Mouse (Mus musculus) ES-E14 (cell line): Measurements from ENCODE around the gene Tlr3. TPM values are rescaled to one million over a fixed set of nuclear protein-coding genes. Genes with fewer than 3 reads are reported as not detected.

Source experiments
- DNase-seq: peaks from one replicate; pipeline ENCODE4 v3.0.0-alpha.2; 2013; ENCODE audit warnings: low read depth, low spot score
- H3K27ac ChIP-seq: 2 replicates; pipeline ENCODE4 v1.5.1; 2012; ENCODE audit warnings: low read depth, mild to moderate bottlenecking, low read length, moderate library complexity, mixed read lengths; ENCODE audit not compliant: poor library complexity, insufficient read depth, severe bottlenecking
- H3K36me3 ChIP-seq: 2 replicates; pipeline ENCODE4 v1.6.1; 2012; ENCODE audit warnings: mild to moderate bottlenecking, low read length, moderate library complexity, mixed read lengths; ENCODE audit not compliant: control insufficient read depth, poor library complexity, insufficient read depth, severe bottlenecking
- H3K4me1 ChIP-seq, 2 experiments: fragments of 150-350 bp in 1 of 2; sonication (generic) in 1 of 2; 2 replicates each; pipeline ENCODE4 v1.6.1; 2012; ENCODE audit warnings: low read length in 2 of 2, mild to moderate bottlenecking in 1 of 2, mixed read lengths in 1 of 2; ENCODE audit not compliant: control insufficient read depth in 2 of 2, insufficient read depth in 2 of 2, poor library complexity in 1 of 2
- H3K4me3 ChIP-seq, 2 experiments: fragments of 150-350 bp in 1 of 2; sonication (generic) in 1 of 2; 2 replicates each; pipeline ENCODE4 v1.5.1; 2012; ENCODE audit warnings: low read length in 2 of 2, low read depth in 1 of 2, mild to moderate bottlenecking in 1 of 2, mixed read lengths in 1 of 2; ENCODE audit not compliant: insufficient read depth in 1 of 2, poor library complexity in 1 of 2, severe bottlenecking in 1 of 2
- H3K9ac ChIP-seq: 2 replicates; pipeline ENCODE4 v1.6.1; 2012; ENCODE audit warnings: low read depth, mild to moderate bottlenecking, low read length, mixed read lengths; ENCODE audit not compliant: poor library complexity, insufficient read depth, severe bottlenecking
- H3K9me3 ChIP-seq: fragments of 150-350 bp; sonication (generic); 2 replicates; pipeline ENCODE4 v1.6.1; 2012; ENCODE audit warnings: low read depth, mild to moderate bottlenecking, low read length; ENCODE audit not compliant: control insufficient read depth, insufficient read depth
- CHD2 ChIP-seq: IDR thresholded peaks from 2 replicates; pipeline ENCODE4 v1.6.1; 2014; ENCODE audit warnings: mild to moderate bottlenecking, low read depth, low read length, inconsistent platforms
- HCFC1 ChIP-seq: IDR thresholded peaks from 2 replicates; pipeline ENCODE4 v1.6.1; 2012; ENCODE audit warnings: low read length, inconsistent platforms, borderline replicate concordance; ENCODE audit not compliant: insufficient read depth
- MAFK ChIP-seq: IDR thresholded peaks from 2 replicates; pipeline ENCODE4 v1.6.1; 2014; ENCODE audit warnings: mild to moderate bottlenecking, low read depth, low read length, inconsistent platforms; ENCODE audit not compliant: insufficient read depth
- ZC3H11A ChIP-seq: IDR thresholded peaks from 2 replicates; pipeline ENCODE4 v1.6.1; 2012; ENCODE audit warnings: low read depth, mild to moderate bottlenecking, inconsistent platforms, low read length, borderline replicate concordance
- ZNF384 ChIP-seq: IDR thresholded peaks from 2 replicates; pipeline ENCODE4 v1.6.1; 2012; ENCODE audit warnings: low read depth, low read length, inconsistent platforms
- in situ Hi-C, 2 experiments: fragments of 600-800 bp; cut with MboI; formaldehyde crosslinking; loops; one replicate each; pipeline ENCODE4 v1.15.1; 2025; ENCODE audit warnings: low sequenced_read_pairs in 2 of 2, inconsistent platforms in 1 of 2; ENCODE audit not compliant: unreplicated experiment in 2 of 2
- total RNA-seq: library from RNA; depleted of rRNA; stranded (reverse); fragments of 300-350 nt; gene quantifications from 2 replicates; pipeline ENCODE4 v1.2.3, GENCODE M21; 2012

Gene Tlr3
- total RNA-seq, 1 experiment = 0.58 TPM

- no peak for TF ChIP-seq CHD2
- TF ChIP-seq HCFC1 = no peak
- no peak for TF ChIP-seq ZC3H11A
- TF ChIP-seq ZNF384 = no peak
- TF ChIP-seq MAFK = no peak
- Histone ChIP-seq H3K9me3 (no peaks in the 10 kb centered on the region), H3K9ac (no peak overlapping the region), H3K4me1 (peaks cover 0 to 8% of the 10 kb centered on the region in 2 experiments; a peak in 2 of 4 replicates), H3K36me3 (no peaks in the 10 kb centered on the region), H3K4me3 (peak overlapping the region; percentile 38 to 44; a peak in 3 of 4 replicates), H3K27ac (no peak overlapping the region)
- in situ Hi-C loops = no loop called here
- no peak for DNase-seq
These were observed 29.6 kb downstream of the Tlr3 start for GRCm38 (mm10) chr8:45381075-45381962.

DNA sequence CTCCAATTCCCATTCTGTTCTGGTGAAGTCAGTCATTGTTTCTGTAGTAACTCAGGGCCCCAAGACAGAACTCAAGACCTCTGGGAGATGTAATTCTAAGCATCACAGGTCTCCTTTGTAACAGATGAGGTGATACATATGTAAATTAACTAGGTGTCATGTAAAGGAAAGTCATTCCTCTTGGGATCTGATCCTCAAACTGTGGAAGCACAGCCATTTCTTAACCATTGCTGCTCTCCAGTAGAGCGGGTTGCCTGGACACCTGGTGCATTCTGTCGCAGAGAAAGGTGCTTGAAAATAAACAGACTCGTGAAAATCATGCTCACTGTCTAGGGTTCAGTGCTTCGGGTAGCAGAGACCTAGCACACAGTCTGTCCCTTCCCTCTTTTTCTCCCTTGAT is 30.3 kb downstream of the Tlr3 start:
- Histone ChIP-seq H3K4me3 (no peak overlapping the region; a peak in 1 of 4 replicates), H3K9ac (no peak overlapping the region), H3K36me3 (no peaks in the 10 kb centered on the region), H3K4me1 (peaks cover 0 to 8% of the 10 kb centered on the region in 2 experiments; a peak in 2 of 4 replicates), H3K27ac (no peak overlapping the region), H3K9me3 (no peaks in the 10 kb centered on the region)
- TF ChIP-seq ZC3H11A (no peak), CHD2 (no peak), ZNF384 (no peak), HCFC1 (no peak), MAFK (no peak)
- DNase-seq = no peak
- in situ Hi-C loops = no loop called here

- no peak for TF ChIP-seq ZC3H11A
- TF ChIP-seq MAFK = no peak
- TF ChIP-seq HCFC1 = no peak
- TF ChIP-seq CHD2 = no peak
- no peak for TF ChIP-seq ZNF384
- in situ Hi-C loops = no loop called here
- H3K4me3 ChIP-seq = no peak overlapping the region
- no peaks in the 10 kb centered on the region for H3K36me3 ChIP-seq
- H3K4me1 ChIP-seq = no peaks in the 10 kb centered on the region
- no peak overlapping the region for H3K27ac ChIP-seq
- no peak for DNase-seq
- no peak overlapping the region for H3K9ac ChIP-seq
- H3K9me3 ChIP-seq = no peaks in the 10 kb centered on the region
These were observed 36.8 kb downstream of the Tlr3 start for GRCm38 (mm10) chr8:45374071-45374470.

DNA sequence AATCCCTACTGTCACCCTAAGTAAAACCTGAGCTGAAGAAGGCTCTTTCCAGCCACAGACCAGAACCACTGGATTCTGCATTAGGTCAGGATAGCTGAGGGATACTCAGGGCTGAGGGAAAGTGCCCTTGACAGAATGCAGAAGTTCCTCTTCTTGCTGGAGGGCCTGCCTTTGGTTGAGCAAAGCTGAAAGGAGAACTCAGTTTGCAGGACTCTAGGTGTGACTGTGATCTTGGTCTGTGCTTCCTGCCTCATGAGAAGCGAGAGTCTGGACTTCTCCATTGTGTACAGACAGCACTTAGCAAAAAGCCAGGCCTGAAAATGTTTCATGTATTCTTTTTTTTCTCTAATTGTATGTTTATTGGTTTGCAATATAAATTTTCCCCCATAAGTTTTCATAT is 43.7 kb downstream of the Tlr3 start:
- Histone ChIP-seq H3K27ac (no peak overlapping the region), H3K9me3 (no peaks in the 10 kb centered on the region), H3K4me1 (no peaks in the 10 kb centered on the region), H3K36me3 (no peaks in the 10 kb centered on the region), H3K9ac (no peak overlapping the region), H3K4me3 (no peak overlapping the region)
- in situ Hi-C loops = no loop called here
- DNase-seq = no peak
- TF ChIP-seq ZNF384 = no peak
- no peak for TF ChIP-seq MAFK
- TF ChIP-seq HCFC1 = no peak
- TF ChIP-seq CHD2 = no peak
- no peak for TF ChIP-seq ZC3H11A

DNA sequence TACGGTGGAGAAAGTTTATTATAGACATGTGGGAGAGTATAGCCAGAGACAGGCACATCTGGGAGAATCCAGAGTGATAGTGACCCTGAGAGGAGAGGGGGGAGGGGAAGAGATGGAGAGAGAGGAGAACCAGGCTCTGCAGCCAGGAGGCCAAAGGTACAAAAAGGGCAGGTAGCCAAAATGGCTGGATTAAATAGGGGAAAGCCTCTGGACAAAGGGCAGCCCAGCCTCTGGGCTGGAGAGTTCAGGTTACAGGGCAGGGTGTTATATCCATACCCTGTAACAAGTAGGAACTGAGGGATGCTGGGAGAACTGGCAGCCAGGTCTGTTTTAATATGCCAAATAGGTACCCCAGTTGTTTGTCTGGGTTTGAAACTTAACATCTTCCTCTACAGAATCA is 47.7 kb downstream of the Tlr3 start:
- Histone ChIP-seq H3K9ac (no peak overlapping the region), H3K4me1 (no peaks in the 10 kb centered on the region), H3K9me3 (no peaks in the 10 kb centered on the region), H3K36me3 (no peaks in the 10 kb centered on the region), H3K27ac (no peak overlapping the region), H3K4me3 (no peak overlapping the region)
- TF ChIP-seq ZC3H11A (no peak), HCFC1 (no peak), ZNF384 (no peak), CHD2 (no peak), MAFK (no peak)
- DNase-seq = no peak
- in situ Hi-C loops = no loop called here
